Mouse (Mus musculus) mature B cell (primary cell): Measurements from ENCODE around the gene Tssk3.

Source experiments
- in situ Hi-C: fragments of 300-500 bp; cut with MboI; formaldehyde crosslinking; loops from 2 replicates; pipeline ENCODE4 v1.14.3; 2019

Tssk3 gene

GRCm38 (mm10) chr4:129448713-129449112 lies 42.1 kb downstream of the Tssk3 start:
- in situ Hi-C loops = no loop called here

DNA sequence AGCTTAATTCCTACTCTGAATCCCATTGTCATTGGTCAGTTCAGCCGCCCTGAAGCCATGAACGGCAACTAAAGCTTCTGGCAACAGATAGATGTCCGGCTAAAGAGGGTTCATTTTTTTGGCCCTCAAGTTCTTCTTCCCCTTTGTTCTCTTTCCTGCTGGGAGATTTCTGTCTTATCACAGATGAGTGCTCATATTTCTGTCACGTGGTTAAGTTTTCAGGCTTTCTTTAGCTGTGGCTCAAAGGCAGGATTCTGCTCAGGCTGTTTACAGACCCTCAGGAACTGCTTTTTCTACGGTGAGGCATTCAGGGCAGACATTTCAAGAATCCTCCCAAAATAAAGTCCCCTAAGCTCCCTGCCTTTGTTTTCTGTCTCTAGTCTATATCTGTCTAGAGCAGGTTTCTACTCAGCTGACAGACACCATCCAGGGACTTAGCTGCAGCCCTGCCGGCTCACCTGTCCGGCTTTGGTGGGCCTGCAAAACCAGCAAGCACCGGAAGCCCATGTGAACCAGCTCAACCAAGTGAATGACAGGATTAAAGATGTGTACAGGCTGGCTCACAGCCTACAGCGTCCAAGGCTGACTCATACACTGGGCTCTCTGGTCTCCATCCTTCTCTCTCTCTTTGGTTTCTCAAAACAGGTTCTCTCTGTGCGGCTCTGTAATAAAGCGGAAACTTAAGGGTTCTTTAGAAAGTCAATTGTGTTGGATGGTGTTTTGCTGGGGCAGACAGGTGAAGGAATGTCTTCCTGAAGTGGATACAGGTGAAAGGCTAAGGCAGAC lies 42.9 kb downstream of the Tssk3 start:
- in situ Hi-C loops = no loop called here

- in situ Hi-C loops = no loop called here
These were observed 43.5 kb downstream of the Tssk3 start for GRCm38 (mm10) chr4:129447360-129447759.

GRCm38 (mm10) chr4:129441145-129441544 lies 49.7 kb downstream of the Tssk3 start:
- in situ Hi-C loops = no loop called here

GRCm38 (mm10) chr4:129440340-129441063 lies 50.3 kb downstream of the Tssk3 start, which contains the start of gene Zbtb8b:
Gene Zbtb8b, minus strand, starts transcription at chr4:129440853.
- in situ Hi-C loops = no loop called here
